Mouse (Mus musculus) neutrophil, adult 83 days (primary cell): ENCODE data around the gene Itga11. TPM values are rescaled to one million over a fixed set of nuclear protein-coding genes. Genes with fewer than 3 reads are reported as not detected.

Experiments used
- total RNA-seq, 2 experiments: library from RNA; stranded (reverse); gene quantifications; one replicate each; pipeline ENCODE4 v1.2.4; 2023

Itga11 gene
- under 1 TPM; 0.11 to 0.35 TPM for total RNA-seq

DNA sequence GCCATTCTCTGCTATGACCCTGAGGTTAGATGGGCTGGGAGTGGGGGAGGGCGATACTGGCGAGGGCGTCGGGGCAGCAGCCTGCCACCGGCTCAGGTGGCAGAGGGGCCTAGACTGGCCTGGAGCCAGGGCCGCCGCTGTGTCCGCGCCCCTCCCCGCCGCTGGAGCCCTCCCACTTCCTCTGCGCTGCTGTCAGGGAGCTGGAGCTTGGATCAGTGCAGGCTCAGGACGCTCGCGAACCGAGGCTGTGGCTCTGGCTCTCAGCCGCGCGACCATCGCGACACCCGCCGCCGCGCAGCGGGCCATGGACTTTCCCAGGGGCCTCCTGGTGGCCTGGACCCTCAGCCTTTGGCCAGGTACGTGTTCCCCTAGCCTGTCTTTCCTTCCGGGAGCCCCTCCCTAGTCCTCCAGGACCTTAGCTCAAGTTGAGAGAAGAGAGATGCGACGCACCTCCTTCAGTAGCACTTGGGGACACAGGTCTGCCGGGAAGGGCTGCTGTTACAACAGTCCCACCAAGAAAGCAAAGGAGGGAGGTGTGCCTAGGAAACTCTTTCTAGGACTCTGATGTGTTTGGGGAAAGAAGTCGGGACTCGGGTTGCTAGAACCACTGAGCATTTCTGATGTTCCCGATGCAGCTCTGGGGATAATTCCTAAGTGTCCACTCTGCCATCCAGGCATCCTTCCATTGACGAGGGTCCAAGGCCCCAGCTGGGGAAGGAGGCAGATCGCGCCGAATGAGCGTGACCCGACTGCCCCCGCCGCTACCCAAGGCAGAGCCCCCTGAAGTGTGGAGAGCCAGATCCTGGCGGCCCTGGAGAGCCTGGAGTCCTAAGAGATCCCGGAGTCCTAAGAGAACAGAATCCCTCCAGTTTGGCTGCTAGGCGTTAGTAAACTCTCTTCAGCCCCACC is at the start of gene Itga11:
TSS of gene Itga11 (plus strand) at position 186 of the 909 bp plus-strand sequence.

DNA sequence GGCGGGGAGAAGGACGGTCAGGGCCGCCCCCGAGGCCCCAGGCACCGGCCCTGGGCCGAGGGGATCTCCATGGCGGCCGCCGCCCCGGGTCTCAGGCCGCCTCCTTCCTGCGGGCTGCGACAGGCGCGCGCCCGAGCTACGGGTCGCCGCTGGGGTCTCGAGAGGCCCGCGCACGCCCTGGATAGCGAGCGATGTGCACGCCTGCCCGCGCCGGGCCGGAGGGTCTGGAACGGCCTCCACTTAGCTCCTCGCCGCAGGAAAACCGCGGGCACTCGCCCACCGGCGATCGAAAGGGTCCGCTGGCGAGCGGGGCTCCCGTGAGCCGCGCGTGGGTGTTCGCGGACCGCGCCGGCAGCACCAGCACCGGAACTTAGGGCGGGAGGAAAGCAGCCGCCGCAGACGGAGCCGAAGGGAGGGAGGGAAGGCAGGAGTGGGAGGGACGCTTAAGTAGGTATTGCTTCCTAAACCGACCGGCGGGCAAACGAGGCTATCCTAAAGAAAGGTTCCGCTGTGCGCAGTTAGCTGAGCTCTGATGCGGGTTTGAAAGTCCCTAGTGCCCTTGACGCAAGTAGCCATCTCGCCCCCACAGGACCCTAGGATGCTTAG is 134.0 kb downstream of the Itga11 start, which contains the start of gene Fem1b:
TSS of gene Fem1b (minus strand) at position 419 of the 606 bp plus-strand sequence.

Other genes starting within 250 kb of the Itga11 start
- gene Coro2b, start 140.8 kb upstream of the Itga11 start, total RNA-seq: not detected
- gene Fem1b, start 134.1 kb downstream of the Itga11 start, total RNA-seq: 10 to 100 TPM; 12.8 to 15.4 TPM
- gene Cln6, start 161.0 kb downstream of the Itga11 start, total RNA-seq: 10 to 100 TPM; 22.8 to 24.4 TPM
- gene Calml4, start 180.3 kb downstream of the Itga11 start, total RNA-seq: 1 to 10 TPM in 1 of 2 experiments, not detected in 1; 1.2 TPM